Mouse (Mus musculus) heart, embryonic 10.5 days (tissue): ENCODE results near the gene Pde4d. TPM values are rescaled to one million over a fixed set of nuclear protein-coding genes. Genes with fewer than 3 reads are reported as not detected.

Experiments used
- DNase-seq: peaks from one replicate; pipeline ENCODE4 v3.0.0-alpha.2; 2017; ENCODE audit warnings: low spot score
- H3K27ac ChIP-seq: fragments of 300-500 bp; sonication (generic); 2 replicates; pipeline ENCODE4 v1.5.1; 2016; ENCODE audit warnings: mild to moderate bottlenecking
- H3K27me3 ChIP-seq: fragments of 300-500 bp; sonication (generic); 2 replicates; pipeline ENCODE4 v1.6.1; 2016; ENCODE audit warnings: mild to moderate bottlenecking; ENCODE audit not compliant: poor library complexity, insufficient read depth, severe bottlenecking
- H3K36me3 ChIP-seq: fragments of 300-500 bp; sonication (generic); 2 replicates; pipeline ENCODE4 v1.6.1; 2016; ENCODE audit warnings: mild to moderate bottlenecking, moderate library complexity
- H3K4me1 ChIP-seq: fragments of 300-500 bp; sonication (generic); 2 replicates; pipeline ENCODE4 v1.6.1; 2016; ENCODE audit warnings: mild to moderate bottlenecking
- H3K4me3 ChIP-seq: fragments of 300-500 bp; sonication (generic); 2 replicates; pipeline ENCODE4 v1.5.1; 2016; ENCODE audit warnings: mild to moderate bottlenecking, moderate library complexity
- H3K9me3 ChIP-seq: fragments of 300-500 bp; sonication (generic); 2 replicates; pipeline ENCODE4 v1.6.1; 2016; ENCODE audit warnings: mild to moderate bottlenecking, moderate library complexity
- WGBS: fragments of 180-500 bp; shearing (Covaris S2); methylation state at CpG from one replicate; pipeline ENCODE4 v1.1.7; 2016; 5-methylcytosine and 5-hydroxymethylcytosine counted together
- polyA plus RNA-seq: library from polyadenylated mRNA; unstranded; fragments of >200 nt; fragmentation: Nextera tagmentation; extraction: Ambion mirVana; gene quantifications from 2 replicates; pipeline ENCODE4 v1.2.1, GENCODE M21; 2016

The Pde4d gene
- polyA plus RNA-seq, 1 experiment from 2014 or later = 24.9 TPM

GRCm38 (mm10) chr13:109635901-109636520 is 1186.3 kb downstream of the Pde4d start:
- H3K27me3 ChIP-seq = no peaks in the 10 kb centered on the region
- H3K9me3 ChIP-seq = no peaks in the 10 kb centered on the region
- H3K4me3 ChIP-seq = no peak overlapping the region
- H3K27ac ChIP-seq = peak overlapping the region; percentile 7; the same call in 1 of the 2 replicates
- H3K4me1 ChIP-seq = peaks cover 54% of the 10 kb centered on the region
- WGBS = 71% methylated on average over 10 of the region's 10 CpGs
- DNase-seq = no peak
- no peaks in the 10 kb centered on the region for H3K36me3 ChIP-seq

- H3K4me1 ChIP-seq = peaks cover 45% of the 10 kb centered on the region
- H3K27me3 ChIP-seq = no peaks in the 10 kb centered on the region
- H3K36me3 ChIP-seq = no peaks in the 10 kb centered on the region
- no peaks in the 10 kb centered on the region for H3K9me3 ChIP-seq
- no peak overlapping the region for H3K4me3 ChIP-seq
- no peak for DNase-seq
- H3K27ac ChIP-seq = 0 out of 2 replicates have a peak overlapping the region, but pooled peaks have one; percentile 19
Measured at GRCm38 (mm10) chr13:109638273-109638672, 1188.5 kb downstream of the Pde4d start.

GRCm38 (mm10) chr13:109639286-109639685 is 1189.5 kb downstream of the Pde4d start:
- no peak for DNase-seq
- 84% methylated on average over 6 of the region's 6 CpGs for WGBS
- H3K4me3 ChIP-seq = no peak overlapping the region
- no peak overlapping the region for H3K27ac ChIP-seq
- H3K4me1 ChIP-seq = peaks cover 49% of the 10 kb centered on the region
- no peaks in the 10 kb centered on the region for H3K9me3 ChIP-seq
- no peaks in the 10 kb centered on the region for H3K27me3 ChIP-seq
- no peaks in the 10 kb centered on the region for H3K36me3 ChIP-seq

- Histone ChIP-seq H3K4me1 (peaks cover 61% of the 10 kb centered on the region), H3K27ac (0 out of 2 replicates have a peak overlapping the region, but pooled peaks have one; percentile 19), H3K27me3 (no peaks in the 10 kb centered on the region), H3K9me3 (no peaks in the 10 kb centered on the region), H3K36me3 (no peaks in the 10 kb centered on the region), H3K4me3 (no peak overlapping the region)
- 65% methylated on average over 6 of the region's 6 CpGs for WGBS
- DNase-seq = no peak
Measured at GRCm38 (mm10) chr13:109641562-109641961, 1191.8 kb downstream of the Pde4d start.

GRCm38 (mm10) chr13:109643419-109643818 is 1193.7 kb downstream of the Pde4d start:
- no peak for DNase-seq
- H3K27ac ChIP-seq = no peak overlapping the region
- H3K9me3 ChIP-seq = no peaks in the 10 kb centered on the region
- H3K36me3 ChIP-seq = no peaks in the 10 kb centered on the region
- 70% methylated on average over 3 of the region's 3 CpGs for WGBS
- peaks cover 72% of the 10 kb centered on the region for H3K4me1 ChIP-seq
- no peaks in the 10 kb centered on the region for H3K27me3 ChIP-seq
- H3K4me3 ChIP-seq = no peak overlapping the region

- no peak for DNase-seq
- 44% methylated on average over 2 of the region's 2 CpGs for WGBS
- Histone ChIP-seq H3K4me1 (peaks cover 66% of the 10 kb centered on the region), H3K27me3 (no peaks in the 10 kb centered on the region), H3K4me3 (no peak overlapping the region), H3K36me3 (no peaks in the 10 kb centered on the region), H3K27ac (0 out of 2 replicates have a peak overlapping the region, but pooled peaks have one; percentile 9), H3K9me3 (no peaks in the 10 kb centered on the region)
Measured at GRCm38 (mm10) chr13:109644086-109644485, 1194.3 kb downstream of the Pde4d start.

GRCm38 (mm10) chr13:109645284-109645909 is 1195.6 kb downstream of the Pde4d start:
- Histone ChIP-seq H3K4me3 (no peak overlapping the region), H3K36me3 (no peaks in the 10 kb centered on the region), H3K9me3 (no peaks in the 10 kb centered on the region), H3K4me1 (peaks cover 67% of the 10 kb centered on the region), H3K27ac (peak overlapping the region; percentile 59), H3K27me3 (no peaks in the 10 kb centered on the region)
- 34% methylated on average over 10 of the region's 10 CpGs for WGBS
- DNase-seq = no peak

GRCm38 (mm10) chr13:109645910-109646284 is 1196.1 kb downstream of the Pde4d start:
- Histone ChIP-seq H3K9me3 (no peaks in the 10 kb centered on the region), H3K36me3 (no peaks in the 10 kb centered on the region), H3K27me3 (no peaks in the 10 kb centered on the region), H3K27ac (peak overlapping the region; percentile 30; the same call in 1 of the 2 replicates), H3K4me3 (no peak overlapping the region), H3K4me1 (peaks cover 70% of the 10 kb centered on the region)
- DNase-seq = no peak
- 75% methylated on average over 6 of the region's 6 CpGs for WGBS

GRCm38 (mm10) chr13:109646597-109647232 is 1197.0 kb downstream of the Pde4d start:
- Histone ChIP-seq H3K4me1 (peaks cover 69% of the 10 kb centered on the region), H3K27me3 (no peaks in the 10 kb centered on the region), H3K4me3 (no peak overlapping the region), H3K36me3 (no peaks in the 10 kb centered on the region), H3K9me3 (no peaks in the 10 kb centered on the region), H3K27ac (peak overlapping the region; percentile 73)
- DNase-seq = no peak
- WGBS = 54% methylated on average over 11 of the region's 11 CpGs

GRCm38 (mm10) chr13:109647479-109648199 is 1197.9 kb downstream of the Pde4d start:
- Histone ChIP-seq H3K4me1 (peaks cover 73% of the 10 kb centered on the region), H3K27ac (0 out of 2 replicates have a peak overlapping the region, but pooled peaks have one; percentile 10), H3K36me3 (no peaks in the 10 kb centered on the region), H3K4me3 (no peak overlapping the region), H3K27me3 (no peaks in the 10 kb centered on the region), H3K9me3 (no peaks in the 10 kb centered on the region)
- DNase-seq = no peak
- WGBS = 45% methylated on average over 7 of the region's 7 CpGs

- DNase-seq = no peak
- no peaks in the 10 kb centered on the region for H3K36me3 ChIP-seq
- H3K27ac ChIP-seq = peak overlapping the region; percentile 12; the same call in 1 of the 2 replicates
- H3K27me3 ChIP-seq = no peaks in the 10 kb centered on the region
- H3K4me1 ChIP-seq = peaks cover 72% of the 10 kb centered on the region
- no peaks in the 10 kb centered on the region for H3K9me3 ChIP-seq
- no peak overlapping the region for H3K4me3 ChIP-seq
- WGBS = 77% methylated on average over 3 of the region's 3 CpGs
Measured at GRCm38 (mm10) chr13:109648311-109648710, 1198.6 kb downstream of the Pde4d start.

- no peak for DNase-seq
- Histone ChIP-seq H3K4me3 (no peak overlapping the region), H3K27me3 (no peaks in the 10 kb centered on the region), H3K4me1 (peaks cover 37% of the 10 kb centered on the region), H3K9me3 (no peaks in the 10 kb centered on the region), H3K36me3 (no peaks in the 10 kb centered on the region), H3K27ac (peak overlapping the region; percentile 56; the same call in 1 of the 2 replicates)
- 68% methylated on average over 10 of the region's 10 CpGs for WGBS
Measured at GRCm38 (mm10) chr13:109651790-109652605, 1202.2 kb downstream of the Pde4d start.
